Mouse (Mus musculus) erythroblast, embryonic 14.5 days (primary cell): ENCODE measurements around the gene Pgm1.

Source experiments
- GATA1 ChIP-seq: IDR thresholded peaks from 2 replicates; pipeline ENCODE4 v1.6.1; 2012; ENCODE audit warnings: low read length, inconsistent platforms, mixed read lengths
- TAL1 ChIP-seq: IDR thresholded peaks from 3 replicates; pipeline ENCODE4 v1.6.1; 2012; ENCODE audit warnings: low read length, inconsistent platforms, mixed read lengths

DNA sequence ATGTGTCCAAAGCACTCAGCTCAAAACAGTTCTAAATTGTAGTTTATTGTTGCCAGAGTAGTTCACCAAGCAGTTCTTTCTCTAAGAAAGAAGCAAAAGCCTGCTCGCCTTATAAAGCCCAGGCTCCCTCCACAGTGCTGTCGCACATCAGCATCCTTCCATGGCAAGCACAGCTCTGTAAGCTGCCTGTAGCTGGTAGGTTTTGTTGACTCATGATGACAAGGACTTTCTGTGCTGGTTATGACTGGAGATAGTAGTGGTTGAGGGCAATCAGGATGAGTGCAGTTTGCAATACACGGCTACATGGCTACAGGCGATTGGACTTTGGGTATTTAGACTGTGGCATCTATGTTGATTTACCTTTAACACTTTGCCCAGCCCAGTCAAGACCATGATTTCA is 2.8 kb upstream of the Pgm1 start:
- TF ChIP-seq GATA1, result no peak
- TF ChIP-seq TAL1, result no peak
